Comparison of ENCODE assay signal across 20 mouse cellular contexts in genomic region chr4:154028066-154028465, GRCm38 (mm10). TPM values are rescaled to one million over a fixed set of nuclear protein-coding genes. Genes with fewer than 3 reads are reported as not detected.
"Had no signal": no experiment of that assay in that cellular context is flagged by ENCODE, and none has a peak within 500 bp of the region (broad histone marks: within the 10 kb centered on the region; RNA-seq: fewer than 3 reads in every experiment).

No protein-coding gene starts in this region.

- H3K9me3 ChIP-seq: intestine, embryonic 15.5 days; midbrain, embryonic 10.5 days; neural tube, embryonic 15.5 days had no signal

- H3K4me3 ChIP-seq: intestine, embryonic 15.5 days; layer of hippocampus, adult 2 months; midbrain, embryonic 10.5 days; myocyte; neural tube, embryonic 15.5 days had no signal

- ATAC-seq: intestine, embryonic 15.5 days had no signal

- H3K36me3 ChIP-seq: intestine, embryonic 15.5 days; midbrain, embryonic 10.5 days; neural tube, embryonic 15.5 days had no signal

- H3K27ac ChIP-seq: intestine, embryonic 15.5 days; layer of hippocampus, adult 2 months; midbrain, embryonic 10.5 days; neural tube, embryonic 15.5 days had no signal

- H3K9ac ChIP-seq: intestine, embryonic 15.5 days; neural tube, embryonic 15.5 days had no signal

- H3K4me2 ChIP-seq: intestine, embryonic 15.5 days; neural tube, embryonic 15.5 days had no signal

- DNase-seq: kidney, adult 18-20 months; kidney, postnatal 10 days; left cerebral cortex, postnatal 4 days; lung, postnatal 4 days; right cerebral cortex, adult 18-20 months; right cerebral cortex, postnatal 25 days; thymus, postnatal 14 days had no signal

- H3K27me3 ChIP-seq: intestine, embryonic 15.5 days had no signal

RNA-seq across cellular contexts. Expression of gene Ccdc27, which starts 14.4 kb away (rescaled TPM):
- total RNA-seq: megakaryocyte, adult 5-6 weeks had no signal
- polyA plus RNA-seq: intestine, embryonic 15.5 days; kidney, embryonic 14.5 days; limb, embryonic 14.5 days; lung, embryonic 16.5 days; midbrain, embryonic 10.5 days; midbrain, embryonic 14.5 days; myocyte; neural tube, embryonic 11.5 days; neural tube, embryonic 15.5 days; small intestine, adult 2 months; stomach, embryonic 16.5 days had no signal
